Mouse (Mus musculus) heart, postnatal 0 days (tissue): ENCODE results near the gene Slc25a22.

ENCODE experiments used
- CTCF ChIP-seq: IDR thresholded peaks from 2 replicates; pipeline ENCODE4 v1.5.1; 2016; ENCODE audit warnings: antibody characterized with exemption, control low read depth, low read depth
- EP300 ChIP-seq: IDR thresholded peaks from 2 replicates; pipeline ENCODE4 v1.6.1; 2016; ENCODE audit warnings: antibody characterized with exemption, low read depth

GRCm38 (mm10) chr7:141423811-141424210, 13.9 kb downstream of the Slc25a22 start:
- TF ChIP-seq CTCF = no peak
- TF ChIP-seq EP300 = no peak
